Mouse (Mus musculus) ES-Bruce4 (cell line): ENCODE measurements around the gene Mia. TPM values are rescaled to one million over a fixed set of nuclear protein-coding genes. Genes with fewer than 3 reads are reported as not detected.
A peak's percentile ranks its signal among the peaks of the same experiment; 100 is the strongest.

Experiments
- H3K27ac ChIP-seq: 2 replicates; pipeline ENCODE4 v1.5.1; 2012; ENCODE audit warnings: low read length, inconsistent platforms; ENCODE audit not compliant: insufficient read depth
- H3K27me3 ChIP-seq: 2 replicates; pipeline ENCODE4 v1.6.1; 2012; ENCODE audit warnings: mild to moderate bottlenecking, low read length, inconsistent platforms; ENCODE audit not compliant: control insufficient read depth, poor library complexity, insufficient read depth, severe bottlenecking
- H3K36me3 ChIP-seq: 2 replicates; pipeline ENCODE4 v1.6.1; 2012; ENCODE audit warnings: inconsistent platforms, mild to moderate bottlenecking, low read length, moderate library complexity; ENCODE audit not compliant: control insufficient read depth, poor library complexity, insufficient read depth, severe bottlenecking
- H3K4me1 ChIP-seq: one replicate; pipeline ENCODE4 v1.8.1; 2011; ENCODE audit warnings: low read length; ENCODE audit not compliant: control insufficient read depth, insufficient read depth
- H3K4me3 ChIP-seq: 2 replicates; pipeline ENCODE4 v1.5.1; 2011; ENCODE audit warnings: low read depth, mild to moderate bottlenecking, low read length
- H3K9ac ChIP-seq: 2 replicates; pipeline ENCODE4 v1.6.1; 2012; ENCODE audit warnings: low read depth, mild to moderate bottlenecking, inconsistent platforms; ENCODE audit not compliant: poor library complexity, severe bottlenecking
- H3K9me3 ChIP-seq: replicated peaks from 2 replicates; pipeline ENCODE4 v1.6.1; 2012; ENCODE audit warnings: mild to moderate bottlenecking, low read length, inconsistent platforms; ENCODE audit not compliant: control insufficient read depth, poor library complexity, insufficient read depth, severe bottlenecking
- CTCF ChIP-seq: IDR thresholded peaks from one replicate; pipeline ENCODE4 v1.8.1; 2011; ENCODE audit warnings: low read depth, low read length
- EP300 ChIP-seq: IDR thresholded peaks from 2 replicates; pipeline ENCODE4 v1.6.1; 2011; ENCODE audit warnings: low read depth, low read length; ENCODE audit not compliant: insufficient read depth
- POLR2A ChIP-seq: IDR thresholded peaks from one replicate; pipeline ENCODE4 v1.8.1; 2011; ENCODE audit warnings: low read length; ENCODE audit not compliant: insufficient read depth
- polyA plus RNA-seq: library from polyadenylated mRNA; stranded (reverse); fragments of >200 nt; gene quantifications from 2 replicates; pipeline ENCODE4 v1.2.4, GENCODE M21; 2011; ENCODE audit warnings: low read depth; ENCODE audit not compliant: missing spikeins, insufficient read depth, insufficient read length

Mia gene
- polyA plus RNA-seq, 1 experiment: 1.0 TPM

DNA sequence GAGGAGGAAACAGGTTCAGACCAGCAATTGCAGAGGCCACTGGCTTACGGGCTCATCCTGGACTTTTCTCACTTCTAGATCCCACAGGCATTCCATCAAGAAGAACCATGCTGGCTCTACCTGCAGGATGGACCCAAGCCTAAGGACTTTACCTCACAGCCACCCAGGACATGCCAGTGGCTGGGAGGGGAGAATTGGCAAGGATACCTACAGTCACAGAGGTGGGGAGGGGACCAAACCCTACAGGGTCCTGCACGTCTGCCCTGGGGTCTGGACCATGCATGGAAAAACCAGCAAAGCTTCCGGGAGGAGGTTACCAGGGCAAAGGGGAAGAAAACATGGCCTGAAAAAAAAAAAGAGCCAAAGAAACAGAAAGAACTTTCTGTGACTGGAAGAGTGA lies 10.0 kb downstream of the Mia start:
- Histone ChIP-seq H3K4me1 (peaks cover 5% of the 10 kb centered on the region), H3K9ac (no peak overlapping the region), H3K36me3 (no peaks in the 10 kb centered on the region), H3K27me3 (no peaks in the 10 kb centered on the region), H3K9me3 (no peaks in the 10 kb centered on the region), H3K4me3 (no peak overlapping the region), H3K27ac (no peak overlapping the region)
- TF ChIP-seq CTCF (no peak), POLR2A (no peak), EP300 (no peak)

DNA sequence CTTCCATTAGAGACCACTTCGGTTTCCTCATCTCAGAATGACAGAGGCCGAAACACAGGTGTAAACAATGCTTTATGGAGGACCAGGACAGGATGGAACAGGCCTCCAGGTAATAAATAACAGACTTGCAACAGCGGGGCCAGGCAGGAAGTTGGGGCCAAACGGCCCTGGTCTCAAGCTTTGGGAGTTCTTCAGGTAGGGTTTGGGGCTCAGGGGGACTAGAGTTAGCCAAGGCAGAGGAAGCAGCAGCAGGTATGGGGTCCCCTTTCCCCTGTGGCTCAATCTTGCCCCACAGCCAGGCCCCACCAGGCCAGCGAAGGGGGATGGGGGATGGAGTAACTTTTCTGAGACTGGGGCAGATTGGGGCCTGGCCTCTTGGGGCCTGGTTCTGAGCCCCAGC lies 12.6 kb downstream of the Mia start:
- Histone ChIP-seq H3K9me3 (no peaks in the 10 kb centered on the region), H3K4me1 (peaks cover 2% of the 10 kb centered on the region), H3K4me3 (no peak overlapping the region), H3K9ac (no peak overlapping the region), H3K36me3 (no peaks in the 10 kb centered on the region), H3K27me3 (no peaks in the 10 kb centered on the region), H3K27ac (no peak overlapping the region)
- TF ChIP-seq POLR2A (no peak), EP300 (no peak)

DNA sequence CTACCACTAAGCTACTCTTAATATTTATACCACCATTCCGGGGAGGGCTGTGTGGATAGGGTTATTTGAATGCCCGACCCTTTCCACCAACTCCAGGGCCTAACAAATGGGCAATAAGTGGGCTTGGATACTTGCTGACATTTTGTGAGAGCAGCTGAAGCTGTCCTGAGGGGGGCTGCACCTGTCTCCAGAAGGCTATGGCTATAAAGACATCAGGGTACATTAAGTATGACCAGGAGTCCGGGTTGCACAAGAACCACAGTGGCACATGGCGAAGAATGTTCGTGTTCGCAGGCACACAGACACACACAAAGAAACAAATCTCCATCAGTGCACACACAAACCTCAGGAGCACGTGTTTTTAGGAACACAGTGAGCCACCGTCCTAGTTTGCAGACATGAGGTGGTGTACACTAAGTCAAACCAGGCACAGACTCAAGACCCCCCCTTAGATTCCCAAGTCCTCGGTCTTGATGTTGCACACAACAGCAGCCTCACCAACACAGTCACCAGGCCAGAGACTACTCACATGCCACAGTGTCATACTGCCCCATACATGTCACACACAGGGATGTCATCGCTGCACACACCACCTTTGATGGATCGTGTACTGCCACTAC lies 13.4 kb downstream of the Mia start:
- Histone ChIP-seq H3K36me3 (no peaks in the 10 kb centered on the region), H3K27me3 (no peaks in the 10 kb centered on the region), H3K4me3 (no peak overlapping the region), H3K27ac (0 out of 2 replicates have a peak overlapping the region, but pooled peaks have one; percentile 14), H3K9ac (no peak overlapping the region), H3K4me1 (no peaks in the 10 kb centered on the region), H3K9me3 (no peaks in the 10 kb centered on the region)
- no peak for TF ChIP-seq EP300
- no peak for TF ChIP-seq POLR2A
- no peak for TF ChIP-seq CTCF

- TF ChIP-seq CTCF (no peak), POLR2A (no peak)
- peak within 1 kb of the TSS; percentile 42; the same call in 1 of the 2 replicates for H3K27ac ChIP-seq
- H3K27me3 ChIP-seq: no peaks in the 10 kb centered on the region
- no peaks in the 10 kb centered on the region for H3K36me3 ChIP-seq
- no peaks in the 10 kb centered on the region for H3K9me3 ChIP-seq
- peak within 1 kb of the TSS; percentile 82 for H3K9ac ChIP-seq
- peak within 1 kb of the TSS; percentile 97 for H3K4me3 ChIP-seq
- H3K4me1 ChIP-seq: no peaks in the 10 kb centered on the region
Observed at GRCm38 (mm10) chr7:27166614-27167474, 14.1 kb downstream of the Mia start, which contains the start of gene Egln2. Egln2 (minus strand) TSS chr7:27166802.

DNA sequence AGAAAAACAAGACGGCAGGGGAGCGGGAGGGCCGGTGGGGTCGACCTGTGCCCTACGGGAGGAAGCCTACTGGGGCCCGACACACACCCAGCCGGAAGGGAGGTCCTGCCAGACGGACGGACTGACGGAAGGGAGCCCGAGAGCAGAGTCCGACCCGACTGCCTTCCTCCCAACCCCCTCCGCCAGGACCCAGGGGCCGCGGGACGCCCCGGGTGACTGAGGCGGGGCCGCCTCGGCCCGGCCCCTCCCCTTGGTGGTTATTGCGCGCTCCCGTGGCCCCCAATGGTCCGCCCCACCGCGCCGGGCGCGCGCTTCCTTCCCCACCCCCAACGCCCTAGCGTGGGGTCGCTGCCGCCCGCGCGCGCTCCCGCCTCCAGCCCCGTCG lies 14.7 kb downstream of the Mia start:
- Histone ChIP-seq H3K27ac (peak overlapping the region; percentile 42; the same call in 1 of the 2 replicates), H3K9me3 (no peaks in the 10 kb centered on the region), H3K9ac (peak overlapping the region; percentile 82), H3K36me3 (no peaks in the 10 kb centered on the region), H3K27me3 (no peaks in the 10 kb centered on the region), H3K4me1 (no peaks in the 10 kb centered on the region), H3K4me3 (peak overlapping the region; percentile 97)
- TF ChIP-seq POLR2A: peak; percentile 14
- no peak for TF ChIP-seq EP300

- peak overlapping the region; percentile 42; the same call in 1 of the 2 replicates for H3K27ac ChIP-seq
- peak overlapping the region; percentile 97 for H3K4me3 ChIP-seq
- no peaks in the 10 kb centered on the region for H3K36me3 ChIP-seq
- no peaks in the 10 kb centered on the region for H3K9me3 ChIP-seq
- TF ChIP-seq CTCF: no peak
- TF ChIP-seq EP300: no peak
- no peak for TF ChIP-seq POLR2A
- no peaks in the 10 kb centered on the region for H3K4me1 ChIP-seq
- H3K9ac ChIP-seq: peak overlapping the region; percentile 82
- H3K27me3 ChIP-seq: no peaks in the 10 kb centered on the region
Observed at GRCm38 (mm10) chr7:27165696-27166095, 15.3 kb downstream of the Mia start.
